Mouse (Mus musculus): ENCODE results near the gene Ptpra. TPM values are rescaled to one million over a fixed set of nuclear protein-coding genes. Genes with fewer than 3 reads are reported as not detected.

The Ptpra gene
- polyA plus RNA-seq, 1 experiment from 2014 or later = 60.7 TPM

- 68% methylated on average over 4 of the region's 4 CpGs for WGBS
- ATAC-seq (replicated peaks; ENCODE audit: insufficient number of reproducible peaks, insufficient read depth, low FRiP score, low read depth) = no peak
- H3K36me3 ChIP-seq = peaks cover 45% of the 10 kb centered on the region
Observed at GRCm38 (mm10) chr2:130602195-130602594, 152.1 kb downstream of the Ptpra start.

More at GRCm38 (mm10) chr2:130602195-130602594, 152.1 kb downstream of the Ptpra start:
- Histone ChIP-seq H3K27ac (no peak overlapping the region), H3K27me3 (no peaks in the 10 kb centered on the region), H3K4me1 (replicated peaks) (no peaks in the 10 kb centered on the region), H3K9ac (no peak overlapping the region), H3K9me3 (replicated peaks) (no peaks in the 10 kb centered on the region), H3K4me2 (no peak overlapping the region), H3K4me3 (no peak overlapping the region)

Small RNA genes within 50 kb of the gene (microRNA-seq; reads per million reads assigned to microRNA genes)
- not detected for gene Gm23876

Other genes starting within 250 kb of the Ptpra start
- 103 and 150 TPM in 2 replicates for gene Nop56, start 175.8 kb upstream of the Ptpra start, polyA plus RNA-seq (2015; fragmentation: Nextera tagmentation; extraction: Ambion mirVana)
- gene Idh3b, start 165.7 kb upstream of the Ptpra start, polyA plus RNA-seq (2015; fragmentation: Nextera tagmentation; extraction: Ambion mirVana) = 288 and 290 TPM in 2 replicates
- gene Ebf4, start 155.1 kb upstream of the Ptpra start, polyA plus RNA-seq (2015; fragmentation: Nextera tagmentation; extraction: Ambion mirVana) = 0.58 and 1.2 TPM in 2 replicates
- gene Cpxm1, start 52.7 kb upstream of the Ptpra start, polyA plus RNA-seq (2015; fragmentation: Nextera tagmentation; extraction: Ambion mirVana) = 30.8 and 49.7 TPM in 2 replicates
- gene Gm28372, start 45.0 kb upstream of the Ptpra start, polyA plus RNA-seq (2015; fragmentation: Nextera tagmentation; extraction: Ambion mirVana) = not detected in 2 replicates
- not detected in 2 replicates for gene 1700020A23Rik, start 45.0 kb upstream of the Ptpra start, polyA plus RNA-seq (2015; fragmentation: Nextera tagmentation; extraction: Ambion mirVana)
- not detected in 2 replicates for gene Tmem239, start 43.8 kb upstream of the Ptpra start, polyA plus RNA-seq (2015; fragmentation: Nextera tagmentation; extraction: Ambion mirVana)
- gene Vps16, start 25.9 kb upstream of the Ptpra start, polyA plus RNA-seq (2015; fragmentation: Nextera tagmentation; extraction: Ambion mirVana) = 49.0 and 58.2 TPM in 2 replicates
- gene Pced1a, start 25.6 kb upstream of the Ptpra start, polyA plus RNA-seq (2015; fragmentation: Nextera tagmentation; extraction: Ambion mirVana) = 7.1 and 7.2 TPM in 2 replicates
- gene Mrps26, start 113.5 kb downstream of the Ptpra start, polyA plus RNA-seq (2015; fragmentation: Nextera tagmentation; extraction: Ambion mirVana) = 61.2 and 67.6 TPM in 2 replicates
- not detected in 2 replicates for gene Oxt, start 125.9 kb downstream of the Ptpra start, polyA plus RNA-seq (2015; fragmentation: Nextera tagmentation; extraction: Ambion mirVana)
- 0.36 TPM in 1 of 2 replicates, not detected in the other for gene Avp, start 132.3 kb downstream of the Ptpra start, polyA plus RNA-seq (2015; fragmentation: Nextera tagmentation; extraction: Ambion mirVana)
- gene Fastkd5, start 179.7 kb downstream of the Ptpra start, polyA plus RNA-seq (2015; fragmentation: Nextera tagmentation; extraction: Ambion mirVana) = 11.2 and 12.6 TPM in 2 replicates
- 5.8 and 8.5 TPM in 2 replicates for gene Ubox5, start 179.8 kb downstream of the Ptpra start, polyA plus RNA-seq (2015; fragmentation: Nextera tagmentation; extraction: Ambion mirVana)
- 1.8 and 2.6 TPM in 2 replicates for gene Lzts3, start 192.5 kb downstream of the Ptpra start, polyA plus RNA-seq (2015; fragmentation: Nextera tagmentation; extraction: Ambion mirVana)
- 44.8 and 46.2 TPM in 2 replicates for gene Ddrgk1, start 214.4 kb downstream of the Ptpra start, polyA plus RNA-seq (2015; fragmentation: Nextera tagmentation; extraction: Ambion mirVana)
- gene Itpa, start 217.3 kb downstream of the Ptpra start, polyA plus RNA-seq (2015; fragmentation: Nextera tagmentation; extraction: Ambion mirVana) = 74.3 and 77.9 TPM in 2 replicates
- 0.19 and 0.58 TPM in 2 replicates for gene Slc4a11, start 247.2 kb downstream of the Ptpra start, polyA plus RNA-seq (2015; fragmentation: Nextera tagmentation; extraction: Ambion mirVana)